Mouse (Mus musculus): ENCODE results near the gene Map1b. TPM values are rescaled to one million over a fixed set of nuclear protein-coding genes. Genes with fewer than 3 reads are reported as not detected.

The Map1b gene
- polyA plus RNA-seq, 1 experiment from 2014 or later, result 48.2 TPM

GRCm38 (mm10) chr13:99554466-99554865 lies 38.1 kb upstream of the Map1b start:
- no peaks in the 10 kb centered on the region for H3K36me3 ChIP-seq (ENCODE audit: insufficient read depth, low read length)
- no peak overlapping the region for H3K4me3 ChIP-seq (ENCODE audit: low read length)
- 86% methylated on average over 6 of the region's 6 CpGs for WGBS
- no peak overlapping the region for H3K27ac ChIP-seq (ENCODE audit: low read length)
- no peaks in the 10 kb centered on the region for H3K9me3 ChIP-seq (ENCODE audit: low read length)
- no peak overlapping the region for H3K4me2 ChIP-seq (replicated peaks; ENCODE audit: low read depth, low read length)
- ATAC-seq (ENCODE audit: low FRiP score, low TSS enrichment), result no peak
- H3K27me3 ChIP-seq (ENCODE audit: insufficient read depth, low read length), result no peaks in the 10 kb centered on the region
- H3K4me1 ChIP-seq (ENCODE audit: insufficient read depth, low read length), result peaks cover 8% of the 10 kb centered on the region
- no peak overlapping the region for H3K9ac ChIP-seq (replicated peaks; ENCODE audit: low read length)

- 89% methylated on average over 4 of the region's 4 CpGs for WGBS
Observed at GRCm38 (mm10) chr13:99552381-99552780, 36.0 kb upstream of the Map1b start.

GRCm38 (mm10) chr13:99550679-99551369 lies 34.5 kb upstream of the Map1b start:
- H3K36me3 ChIP-seq (ENCODE audit: insufficient read depth, low read length), result no peaks in the 10 kb centered on the region
- H3K27me3 ChIP-seq (ENCODE audit: insufficient read depth, low read length), result no peaks in the 10 kb centered on the region
- no peak overlapping the region for H3K4me3 ChIP-seq (ENCODE audit: low read length)
- H3K9me3 ChIP-seq (ENCODE audit: low read length), result no peaks in the 10 kb centered on the region
- peaks cover 10% of the 10 kb centered on the region for H3K4me1 ChIP-seq (ENCODE audit: insufficient read depth, low read length)
- no peak overlapping the region for H3K9ac ChIP-seq (replicated peaks; ENCODE audit: low read length)
- no peak overlapping the region for H3K4me2 ChIP-seq (replicated peaks; ENCODE audit: low read depth, low read length)
- H3K27ac ChIP-seq (ENCODE audit: low read length), result no peak overlapping the region
- ATAC-seq (ENCODE audit: low FRiP score, low TSS enrichment), result no peak
- WGBS, result 67% methylated on average over 12 of the region's 12 CpGs

More at GRCm38 (mm10) chr13:99552381-99552780, 36.0 kb upstream of the Map1b start:
- Histone ChIP-seq H3K4me2 (replicated peaks; ENCODE audit: low read depth, low read length) (no peak overlapping the region), H3K27me3 (ENCODE audit: insufficient read depth, low read length) (no peaks in the 10 kb centered on the region), H3K36me3 (ENCODE audit: insufficient read depth, low read length) (no peaks in the 10 kb centered on the region), H3K9ac (replicated peaks; ENCODE audit: low read length) (no peak overlapping the region), H3K9me3 (ENCODE audit: low read length) (no peaks in the 10 kb centered on the region), H3K4me1 (ENCODE audit: insufficient read depth, low read length) (peaks cover 10% of the 10 kb centered on the region), H3K4me3 (ENCODE audit: low read length) (no peak overlapping the region), H3K27ac (ENCODE audit: low read length) (no peak overlapping the region)
- ATAC-seq (ENCODE audit: low FRiP score, low TSS enrichment), result no peak

GRCm38 (mm10) chr13:99550060-99550459 lies 33.7 kb upstream of the Map1b start:
- Histone ChIP-seq H3K4me3 (ENCODE audit: low read length) (no peak overlapping the region), H3K4me1 (ENCODE audit: insufficient read depth, low read length) (peaks cover 10% of the 10 kb centered on the region), H3K9ac (replicated peaks; ENCODE audit: low read length) (no peak overlapping the region), H3K9me3 (ENCODE audit: low read length) (no peaks in the 10 kb centered on the region), H3K36me3 (ENCODE audit: insufficient read depth, low read length) (no peaks in the 10 kb centered on the region), H3K4me2 (replicated peaks; ENCODE audit: low read depth, low read length) (no peak overlapping the region), H3K27me3 (ENCODE audit: insufficient read depth, low read length) (no peaks in the 10 kb centered on the region), H3K27ac (ENCODE audit: low read length) (no peak overlapping the region)
- WGBS, result 74% methylated on average over 4 of the region's 4 CpGs
- ATAC-seq (ENCODE audit: low FRiP score, low TSS enrichment), result no peak

- no peak overlapping the region for H3K27ac ChIP-seq (ENCODE audit: low read length)
- H3K4me1 ChIP-seq (ENCODE audit: insufficient read depth, low read length), result peaks cover 12% of the 10 kb centered on the region
- H3K4me3 ChIP-seq (ENCODE audit: low read length), result no peak overlapping the region
- ATAC-seq (ENCODE audit: low FRiP score, low TSS enrichment), result no peak
- H3K9me3 ChIP-seq (ENCODE audit: low read length), result no peaks in the 10 kb centered on the region
- H3K36me3 ChIP-seq (ENCODE audit: insufficient read depth, low read length), result no peaks in the 10 kb centered on the region
- 6% methylated on average over 9 of the region's 9 CpGs for WGBS
- H3K9ac ChIP-seq (replicated peaks; ENCODE audit: low read length), result no peak overlapping the region
- H3K4me2 ChIP-seq (replicated peaks; ENCODE audit: low read depth, low read length), result no peak overlapping the region
- no peaks in the 10 kb centered on the region for H3K27me3 ChIP-seq (ENCODE audit: insufficient read depth, low read length)
Observed at GRCm38 (mm10) chr13:99549584-99549983, 33.2 kb upstream of the Map1b start.

GRCm38 (mm10) chr13:99546832-99547231 lies 30.5 kb upstream of the Map1b start:
- whole genome bisulfite sequencing, result 44% methylated on average over 5 of the region's 5 CpGs
- H3K9ac ChIP-seq (replicated peaks; ENCODE audit: low read length), result no peak overlapping the region
- no peak for ATAC-seq (ENCODE audit: low FRiP score, low TSS enrichment)
- H3K4me3 ChIP-seq (ENCODE audit: low read length), result no peak overlapping the region
- no peaks in the 10 kb centered on the region for H3K27me3 ChIP-seq (ENCODE audit: insufficient read depth, low read length)
- H3K9me3 ChIP-seq (ENCODE audit: low read length), result no peaks in the 10 kb centered on the region
- no peak overlapping the region for H3K4me2 ChIP-seq (replicated peaks; ENCODE audit: low read depth, low read length)
- H3K4me1 ChIP-seq (ENCODE audit: insufficient read depth, low read length), result peaks cover 12% of the 10 kb centered on the region
- H3K36me3 ChIP-seq (ENCODE audit: insufficient read depth, low read length), result no peaks in the 10 kb centered on the region
- no peak overlapping the region for H3K27ac ChIP-seq (ENCODE audit: low read length)

- H3K36me3 ChIP-seq (ENCODE audit: insufficient read depth, low read length), result no peaks in the 10 kb centered on the region
- H3K4me3 ChIP-seq (ENCODE audit: low read length), result no peak overlapping the region
- 50% methylated on average over 6 of the region's 6 CpGs for WGBS
- H3K4me1 ChIP-seq (ENCODE audit: insufficient read depth, low read length), result peaks cover 16% of the 10 kb centered on the region
- H3K27me3 ChIP-seq (ENCODE audit: insufficient read depth, low read length), result no peaks in the 10 kb centered on the region
- H3K9me3 ChIP-seq (ENCODE audit: low read length), result no peaks in the 10 kb centered on the region
- no peak overlapping the region for H3K4me2 ChIP-seq (replicated peaks; ENCODE audit: low read depth, low read length)
- no peak overlapping the region for H3K9ac ChIP-seq (replicated peaks; ENCODE audit: low read length)
- no peak for ATAC-seq (ENCODE audit: low FRiP score, low TSS enrichment)
- no peak overlapping the region for H3K27ac ChIP-seq (ENCODE audit: low read length)
Observed at GRCm38 (mm10) chr13:99545201-99545600, 28.9 kb upstream of the Map1b start.

GRCm38 (mm10) chr13:99541429-99542267 lies 25.3 kb upstream of the Map1b start:
- Histone ChIP-seq H3K4me2 (replicated peaks; ENCODE audit: low read depth, low read length) (peak overlapping the region; percentile 32), H3K27me3 (ENCODE audit: insufficient read depth, low read length) (no peaks in the 10 kb centered on the region), H3K9me3 (ENCODE audit: low read length) (no peaks in the 10 kb centered on the region), H3K4me3 (ENCODE audit: low read length) (no peak overlapping the region), H3K9ac (replicated peaks; ENCODE audit: low read length) (no peak overlapping the region), H3K4me1 (ENCODE audit: insufficient read depth, low read length) (0 out of 2 replicates have a peak, but pooled peaks cover 7% of the 10 kb centered on the region), H3K27ac (ENCODE audit: low read length) (no peak overlapping the region), H3K36me3 (ENCODE audit: insufficient read depth, low read length) (no peaks in the 10 kb centered on the region)
- whole genome bisulfite sequencing, result 47% methylated on average over 20 of the region's 21 CpGs
- ATAC-seq (ENCODE audit: low FRiP score, low TSS enrichment), result no peak

GRCm38 (mm10) chr13:99539288-99539687 lies 22.9 kb upstream of the Map1b start:
- Histone ChIP-seq H3K9me3 (ENCODE audit: low read length) (no peaks in the 10 kb centered on the region), H3K4me1 (ENCODE audit: insufficient read depth, low read length) (0 out of 2 replicates have a peak, but pooled peaks cover 4% of the 10 kb centered on the region), H3K4me3 (ENCODE audit: low read length) (no peak overlapping the region), H3K36me3 (ENCODE audit: insufficient read depth, low read length) (no peaks in the 10 kb centered on the region), H3K27me3 (ENCODE audit: insufficient read depth, low read length) (no peaks in the 10 kb centered on the region), H3K27ac (ENCODE audit: low read length) (no peak overlapping the region), H3K9ac (replicated peaks; ENCODE audit: low read length) (no peak overlapping the region), H3K4me2 (replicated peaks; ENCODE audit: low read depth, low read length) (no peak overlapping the region)
- ATAC-seq (ENCODE audit: low FRiP score, low TSS enrichment), result no peak
- WGBS, result 73% methylated on average over 5 of the region's 5 CpGs

GRCm38 (mm10) chr13:99538851-99539250 lies 22.5 kb upstream of the Map1b start:
- Histone ChIP-seq H3K36me3 (ENCODE audit: insufficient read depth, low read length) (no peaks in the 10 kb centered on the region), H3K27ac (ENCODE audit: low read length) (no peak overlapping the region), H3K9ac (replicated peaks; ENCODE audit: low read length) (no peak overlapping the region), H3K9me3 (ENCODE audit: low read length) (no peaks in the 10 kb centered on the region), H3K4me1 (ENCODE audit: insufficient read depth, low read length) (0 out of 2 replicates have a peak, but pooled peaks cover 4% of the 10 kb centered on the region), H3K4me2 (replicated peaks; ENCODE audit: low read depth, low read length) (no peak overlapping the region), H3K4me3 (ENCODE audit: low read length) (no peak overlapping the region), H3K27me3 (ENCODE audit: insufficient read depth, low read length) (no peaks in the 10 kb centered on the region)
- WGBS, result 94% methylated on average over 11 of the region's 11 CpGs
- ATAC-seq (ENCODE audit: low FRiP score, low TSS enrichment), result no peak
